Mouse (Mus musculus) midbrain, embryonic 13.5 days (tissue): ENCODE data around the gene Olfr224. TPM values are rescaled to one million over a fixed set of nuclear protein-coding genes. Genes with fewer than 3 reads are reported as not detected.

Experiments used
- polyA plus RNA-seq: library from polyadenylated mRNA; unstranded; fragments of >200 nt; fragmentation: Nextera tagmentation; extraction: Ambion mirVana; gene quantifications from 2 replicates; pipeline ENCODE4 v1.2.1, GENCODE M21; 2015

Gene Olfr224
- polyA plus RNA-seq, 1 experiment from 2014 or later = not detected

Other genes with a start within 250 kb of the Olfr224 start
- gene Zfp672, start 240.2 kb downstream of the Olfr224 start, polyA plus RNA-seq = 38.6 and 39.7 TPM in 2 replicates
- gene Sh3bp5l, start 239.8 kb downstream of the Olfr224 start, polyA plus RNA-seq = 48.4 and 50.7 TPM in 2 replicates
- 0.73 TPM in 1 of 2 replicates, not detected in the other for gene Lypd8, start 191.5 kb downstream of the Olfr224 start, polyA plus RNA-seq
- gene 1810065E05Rik, start 149.4 kb downstream of the Olfr224 start, polyA plus RNA-seq = not detected in 2 replicates
- not detected in 2 replicates for gene Gm12253, start 138.0 kb downstream of the Olfr224 start, polyA plus RNA-seq
- gene Lypd9, start 117.6 kb downstream of the Olfr224 start, polyA plus RNA-seq = not detected in 2 replicates
- not detected in 2 replicates for gene Olfr30, start 108.3 kb downstream of the Olfr224 start, polyA plus RNA-seq
- not detected in 2 replicates for gene Olfr332, start 78.0 kb downstream of the Olfr224 start, polyA plus RNA-seq
- not detected in 2 replicates for gene Olfr331, start 68.0 kb downstream of the Olfr224 start, polyA plus RNA-seq
- not detected in 2 replicates for gene Olfr330, start 35.7 kb downstream of the Olfr224 start, polyA plus RNA-seq
- not detected in 2 replicates for gene Olfr329-ps, start 24.1 kb downstream of the Olfr224 start, polyA plus RNA-seq
- 0.07 TPM in 1 of 2 replicates, not detected in the other for gene Olfr328, start 14.9 kb downstream of the Olfr224 start, polyA plus RNA-seq
- gene Olfr325, start 7.2 kb upstream of the Olfr224 start, polyA plus RNA-seq = not detected in 2 replicates
- not detected in 2 replicates for gene Olfr324, start 24.6 kb upstream of the Olfr224 start, polyA plus RNA-seq
- not detected in 2 replicates for gene 2210407C18Rik, start 45.5 kb upstream of the Olfr224 start, polyA plus RNA-seq
- not detected in 2 replicates for gene Olfr323, start 59.9 kb upstream of the Olfr224 start, polyA plus RNA-seq
- gene Trim58, start 69.9 kb upstream of the Olfr224 start, polyA plus RNA-seq = 0.07 and 0.12 TPM in 2 replicates
- not detected in 2 replicates for gene Olfr322, start 88.2 kb upstream of the Olfr224 start, polyA plus RNA-seq
- not detected in 2 replicates for gene Olfr320, start 110.5 kb upstream of the Olfr224 start, polyA plus RNA-seq
- gene Olfr319, start 128.6 kb upstream of the Olfr224 start, polyA plus RNA-seq = not detected in 2 replicates
- gene Olfr318, start 153.5 kb upstream of the Olfr224 start, polyA plus RNA-seq = not detected in 2 replicates
- 0.12 and 0.23 TPM in 2 replicates for gene Olfr317, start 168.7 kb upstream of the Olfr224 start, polyA plus RNA-seq
- not detected in 2 replicates for gene Olfr316, start 182.2 kb upstream of the Olfr224 start, polyA plus RNA-seq
- not detected in 2 replicates for gene Olfr315, start 202.6 kb upstream of the Olfr224 start, polyA plus RNA-seq
- gene Olfr314, start 212.4 kb upstream of the Olfr224 start, polyA plus RNA-seq = not detected in 2 replicates
- 2.4 and 7.3 TPM in 2 replicates for gene Fam183b, start 231.4 kb upstream of the Olfr224 start, polyA plus RNA-seq
- 0.10 TPM in 1 of 2 replicates, not detected in the other for gene Olfr313, start 244.4 kb upstream of the Olfr224 start, polyA plus RNA-seq